Mouse (Mus musculus) ES-Bruce4 (cell line): ENCODE results near the gene Sympk.

Source experiments
- CTCF ChIP-seq: IDR thresholded peaks from one replicate; pipeline ENCODE4 v1.8.1; 2011; ENCODE audit warnings: low read depth, low read length
- POLR2A ChIP-seq: IDR thresholded peaks from one replicate; pipeline ENCODE4 v1.8.1; 2011; ENCODE audit warnings: low read length; ENCODE audit not compliant: insufficient read depth

DNA sequence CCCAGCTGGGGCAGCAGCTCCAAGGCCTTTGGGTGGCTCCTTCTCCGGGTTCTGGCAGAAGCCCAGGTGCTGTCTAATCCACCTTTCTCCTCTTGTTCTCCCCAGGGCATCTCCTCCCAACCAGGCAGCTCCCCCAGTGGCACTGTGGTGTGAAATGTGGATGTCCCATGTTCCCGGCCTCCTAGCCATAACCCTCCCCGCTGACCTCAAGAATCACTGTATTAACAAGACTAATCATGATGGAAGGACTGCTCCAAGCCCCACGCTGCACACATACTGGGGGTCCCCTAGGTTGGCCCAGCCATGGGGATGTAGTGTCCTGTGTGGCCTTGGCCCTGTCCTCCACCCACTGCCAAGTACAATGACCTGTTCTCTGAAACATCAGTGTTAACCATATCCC, 58.0 kb downstream of the Sympk start:
- no peak for TF ChIP-seq POLR2A
- TF ChIP-seq CTCF = no peak
